Mouse (Mus musculus) ES-E14 (cell line): ENCODE data around the gene Disp3. TPM values are rescaled to one million over a fixed set of nuclear protein-coding genes. Genes with fewer than 3 reads are reported as not detected.

ENCODE experiments used
- DNase-seq: peaks from one replicate; pipeline ENCODE4 v3.0.0-alpha.2; 2013; ENCODE audit warnings: low read depth, low spot score
- H3K27ac ChIP-seq: 2 replicates; pipeline ENCODE4 v1.5.1; 2012; ENCODE audit warnings: low read depth, mild to moderate bottlenecking, low read length, moderate library complexity, mixed read lengths; ENCODE audit not compliant: poor library complexity, insufficient read depth, severe bottlenecking
- H3K36me3 ChIP-seq: 2 replicates; pipeline ENCODE4 v1.6.1; 2012; ENCODE audit warnings: mild to moderate bottlenecking, low read length, moderate library complexity, mixed read lengths; ENCODE audit not compliant: control insufficient read depth, poor library complexity, insufficient read depth, severe bottlenecking
- H3K4me1 ChIP-seq, 2 experiments: fragments of 150-350 bp in 1 of 2; sonication (generic) in 1 of 2; 2 replicates each; pipeline ENCODE4 v1.6.1; 2012; ENCODE audit warnings: low read length in 2 of 2, mild to moderate bottlenecking in 1 of 2, mixed read lengths in 1 of 2; ENCODE audit not compliant: control insufficient read depth in 2 of 2, insufficient read depth in 2 of 2, poor library complexity in 1 of 2
- H3K4me3 ChIP-seq, 2 experiments: fragments of 150-350 bp in 1 of 2; sonication (generic) in 1 of 2; 2 replicates each; pipeline ENCODE4 v1.5.1; 2012; ENCODE audit warnings: low read length in 2 of 2, low read depth in 1 of 2, mild to moderate bottlenecking in 1 of 2, mixed read lengths in 1 of 2; ENCODE audit not compliant: insufficient read depth in 1 of 2, poor library complexity in 1 of 2, severe bottlenecking in 1 of 2
- H3K9ac ChIP-seq: 2 replicates; pipeline ENCODE4 v1.6.1; 2012; ENCODE audit warnings: low read depth, mild to moderate bottlenecking, low read length, mixed read lengths; ENCODE audit not compliant: poor library complexity, insufficient read depth, severe bottlenecking
- H3K9me3 ChIP-seq: fragments of 150-350 bp; sonication (generic); 2 replicates; pipeline ENCODE4 v1.6.1; 2012; ENCODE audit warnings: low read depth, mild to moderate bottlenecking, low read length; ENCODE audit not compliant: control insufficient read depth, insufficient read depth
- CHD2 ChIP-seq: IDR thresholded peaks from 2 replicates; pipeline ENCODE4 v1.6.1; 2014; ENCODE audit warnings: mild to moderate bottlenecking, low read depth, low read length, inconsistent platforms
- HCFC1 ChIP-seq: IDR thresholded peaks from 2 replicates; pipeline ENCODE4 v1.6.1; 2012; ENCODE audit warnings: low read length, inconsistent platforms, borderline replicate concordance; ENCODE audit not compliant: insufficient read depth
- MAFK ChIP-seq: IDR thresholded peaks from 2 replicates; pipeline ENCODE4 v1.6.1; 2014; ENCODE audit warnings: mild to moderate bottlenecking, low read depth, low read length, inconsistent platforms; ENCODE audit not compliant: insufficient read depth
- ZC3H11A ChIP-seq: IDR thresholded peaks from 2 replicates; pipeline ENCODE4 v1.6.1; 2012; ENCODE audit warnings: low read depth, mild to moderate bottlenecking, inconsistent platforms, low read length, borderline replicate concordance
- ZNF384 ChIP-seq: IDR thresholded peaks from 2 replicates; pipeline ENCODE4 v1.6.1; 2012; ENCODE audit warnings: low read depth, low read length, inconsistent platforms
- in situ Hi-C, 2 experiments: fragments of 600-800 bp; cut with MboI; formaldehyde crosslinking; loops; one replicate each; pipeline ENCODE4 v1.15.1; 2025; ENCODE audit warnings: low sequenced_read_pairs in 2 of 2, inconsistent platforms in 1 of 2; ENCODE audit not compliant: unreplicated experiment in 2 of 2
- total RNA-seq: library from RNA; depleted of rRNA; stranded (reverse); fragments of 300-350 nt; gene quantifications from 2 replicates; pipeline ENCODE4 v1.2.3, GENCODE M21; 2012

The Disp3 gene
- total RNA-seq, 1 experiment: 1.6 TPM

GRCm38 (mm10) chr4:148312296-148313116, 24.7 kb upstream of the Disp3 start:
- Histone ChIP-seq H3K36me3 (no peaks in the 10 kb centered on the region), H3K4me3 (no peak overlapping the region), H3K27ac (no peak overlapping the region; the same call in 1 of the 2 replicates), H3K9me3 (no peaks in the 10 kb centered on the region), H3K9ac (no peak overlapping the region), H3K4me1 (no peaks in the 10 kb centered on the region)
- DNase-seq: no peak
- in situ Hi-C loops: no loop called here
- TF ChIP-seq ZNF384 (no peak), HCFC1 (no peak), CHD2 (no peak), ZC3H11A (no peak), MAFK (no peak)

GRCm38 (mm10) chr4:148310845-148311244, 23.1 kb upstream of the Disp3 start:
- DNase-seq: no peak
- H3K4me3 ChIP-seq: no peak overlapping the region
- no peak overlapping the region for H3K9ac ChIP-seq
- TF ChIP-seq ZNF384: no peak
- TF ChIP-seq ZC3H11A: no peak
- no peak for TF ChIP-seq MAFK
- no peak for TF ChIP-seq CHD2
- TF ChIP-seq HCFC1: no peak
- no peaks in the 10 kb centered on the region for H3K9me3 ChIP-seq
- in situ Hi-C loops: no loop called here
- no peaks in the 10 kb centered on the region for H3K36me3 ChIP-seq
- H3K4me1 ChIP-seq: no peaks in the 10 kb centered on the region
- H3K27ac ChIP-seq: no peak overlapping the region

- no peak for TF ChIP-seq MAFK
- in situ Hi-C loops: no loop called here
These were observed 22.4 kb upstream of the Disp3 start for GRCm38 (mm10) chr4:148310126-148310525.

GRCm38 (mm10) chr4:148306406-148307083, 18.8 kb upstream of the Disp3 start:
- Histone ChIP-seq H3K4me3 (no peak overlapping the region), H3K9me3 (no peaks in the 10 kb centered on the region), H3K9ac (no peak overlapping the region), H3K27ac (no peak overlapping the region; the same call in 1 of the 2 replicates), H3K4me1 (no peaks in the 10 kb centered on the region), H3K36me3 (no peaks in the 10 kb centered on the region)
- no peak for DNase-seq
- TF ChIP-seq CHD2 (no peak), MAFK (no peak), ZNF384 (no peak), ZC3H11A (no peak), HCFC1 (no peak)
- in situ Hi-C loops: no loop called here

More at GRCm38 (mm10) chr4:148310126-148310525, 22.4 kb upstream of the Disp3 start:
- no peak overlapping the region for H3K9ac ChIP-seq
- DNase-seq: no peak
- no peak overlapping the region for H3K27ac ChIP-seq
- H3K4me1 ChIP-seq: no peaks in the 10 kb centered on the region
- H3K36me3 ChIP-seq: no peaks in the 10 kb centered on the region
- no peak overlapping the region for H3K4me3 ChIP-seq
- no peaks in the 10 kb centered on the region for H3K9me3 ChIP-seq
